Mouse (Mus musculus): Measurements from ENCODE around the gene Trmt6. TPM values are rescaled to one million over a fixed set of nuclear protein-coding genes. Genes with fewer than 3 reads are reported as not detected.

Gene Trmt6
- polyA plus RNA-seq, 1 experiment from 2014 or later, result 37.4 TPM

DNA sequence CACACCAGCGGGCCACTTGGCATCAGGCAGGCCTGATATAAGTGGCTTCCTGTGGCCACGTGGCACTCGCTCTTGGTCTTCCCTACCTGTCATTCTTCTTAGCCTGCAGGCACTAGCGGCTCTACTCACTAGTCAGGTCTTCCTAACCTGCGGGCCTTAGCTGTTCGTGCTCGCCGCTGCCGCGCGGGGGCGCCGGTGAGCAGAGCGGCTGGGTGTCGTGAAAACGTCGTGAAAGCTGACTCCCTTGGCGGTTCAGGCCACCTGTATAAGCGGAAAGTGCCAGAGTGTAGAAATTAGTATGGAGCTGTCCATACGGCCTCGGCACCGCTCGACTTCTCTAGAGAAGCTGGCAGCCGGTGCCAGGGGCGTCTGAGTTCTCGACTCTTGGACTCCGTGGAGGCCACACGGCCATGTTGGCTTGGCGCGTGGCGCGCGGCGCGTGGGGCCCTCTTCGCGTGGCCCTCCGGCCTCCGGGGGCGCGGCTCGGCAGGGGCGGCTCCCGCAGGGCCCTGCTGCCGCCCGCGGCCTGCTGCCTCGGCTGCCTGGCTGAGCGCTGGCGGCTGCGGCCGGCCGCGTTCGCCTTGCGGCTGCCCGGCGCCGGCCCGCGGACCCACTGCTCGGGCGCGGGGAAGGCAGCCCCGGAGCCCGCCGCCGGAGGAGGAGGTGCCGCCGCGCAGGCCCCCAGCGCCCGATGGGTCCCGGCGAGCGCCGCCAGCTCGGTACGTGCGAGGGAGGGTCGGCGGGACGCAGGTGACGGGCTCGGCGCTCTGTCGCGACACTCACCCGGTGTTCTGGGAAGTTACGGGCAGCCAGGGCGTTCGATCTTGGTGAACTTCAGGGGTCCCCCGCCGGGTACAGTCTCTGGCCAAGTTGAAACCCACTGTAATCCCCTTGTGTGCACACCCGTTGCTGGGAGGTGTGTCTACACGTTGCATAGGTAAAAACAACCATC, 30.8 kb upstream of the Trmt6 start, which contains the start of gene Crls1:
Gene Crls1 (plus strand): TSS at position 260 of the 952 bp plus-strand sequence.
- ATAC-seq (replicated peaks; ENCODE audit: low FRiP score), result peak; percentile 92

DNA sequence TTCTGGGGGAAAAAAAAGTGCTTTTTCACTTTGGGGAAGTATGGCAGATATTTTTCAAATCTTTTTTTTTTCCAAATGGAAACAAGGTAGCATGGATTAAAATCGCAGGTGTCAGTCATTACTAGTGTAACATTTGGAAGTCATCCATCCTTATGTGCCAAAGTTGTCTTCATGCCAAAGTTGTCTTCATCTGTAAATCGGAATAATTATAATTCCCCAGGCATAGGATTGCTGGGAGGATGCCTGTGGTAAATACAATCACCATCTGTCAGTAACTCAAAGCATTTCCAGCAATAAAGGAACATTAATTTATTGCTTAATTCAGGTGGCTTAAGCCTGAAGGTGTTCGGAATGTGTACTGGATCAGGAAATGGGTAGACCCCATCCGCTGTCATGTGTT, 25.2 kb upstream of the Trmt6 start:
- 95% methylated on average over 4 of the region's 4 CpGs for WGBS
- no peak overlapping the region for H3K9ac ChIP-seq (ENCODE audit: low read length)
- H3K27me3 ChIP-seq (ENCODE audit: control insufficient read depth, insufficient read depth, low read length), result no peaks in the 10 kb centered on the region
- H3K27ac ChIP-seq (ENCODE audit: low read depth, low read length), result no peak overlapping the region
- no peaks in the 10 kb centered on the region for H3K9me3 ChIP-seq (ENCODE audit: control insufficient read depth, low read length)
- no peak overlapping the region for H3K4me3 ChIP-seq (ENCODE audit: low read depth, low read length)
- ATAC-seq (replicated peaks; ENCODE audit: low FRiP score), result no peak
- no peak for DNase-seq (ENCODE audit: low spot score)
- no peaks in the 10 kb centered on the region for H3K4me1 ChIP-seq (replicated peaks; ENCODE audit: control insufficient read depth, insufficient read depth, low read length)
- H3K36me3 ChIP-seq (ENCODE audit: control insufficient read depth, insufficient read depth, low read length), result no peaks in the 10 kb centered on the region; the same call in 1 of the 2 replicates
- no peak overlapping the region for H3K4me2 ChIP-seq (ENCODE audit: low read depth, low read length, severe bottlenecking)

More for the DNA sequence above, 30.8 kb upstream of the Trmt6 start, which contains the start of gene Crls1:
- H3K9ac ChIP-seq (ENCODE audit: low read length), result peak within 1 kb of the TSS; percentile 89
- peak within 1 kb of the TSS; percentile 89 for H3K4me3 ChIP-seq (ENCODE audit: low read depth, low read length)
- DNase-seq (ENCODE audit: low spot score), result peak; percentile 98
- peak within 1 kb of the TSS; percentile 87 for H3K4me2 ChIP-seq (ENCODE audit: low read depth, low read length, severe bottlenecking)
- H3K36me3 ChIP-seq (ENCODE audit: control insufficient read depth, insufficient read depth, low read length), result no peaks in the 10 kb centered on the region; the same call in 1 of the 2 replicates
- H3K9me3 ChIP-seq (ENCODE audit: control insufficient read depth, low read length), result no peaks in the 10 kb centered on the region
- H3K27ac ChIP-seq (ENCODE audit: low read depth, low read length), result peak within 1 kb of the TSS; percentile 64
- H3K4me1 ChIP-seq (replicated peaks; ENCODE audit: control insufficient read depth, insufficient read depth, low read length), result peaks cover 7% of the 10 kb centered on the region
- H3K27me3 ChIP-seq (ENCODE audit: control insufficient read depth, insufficient read depth, low read length), result no peaks in the 10 kb centered on the region
- WGBS, result under 1% methylated on average over 80 of the region's 96 CpGs

DNA sequence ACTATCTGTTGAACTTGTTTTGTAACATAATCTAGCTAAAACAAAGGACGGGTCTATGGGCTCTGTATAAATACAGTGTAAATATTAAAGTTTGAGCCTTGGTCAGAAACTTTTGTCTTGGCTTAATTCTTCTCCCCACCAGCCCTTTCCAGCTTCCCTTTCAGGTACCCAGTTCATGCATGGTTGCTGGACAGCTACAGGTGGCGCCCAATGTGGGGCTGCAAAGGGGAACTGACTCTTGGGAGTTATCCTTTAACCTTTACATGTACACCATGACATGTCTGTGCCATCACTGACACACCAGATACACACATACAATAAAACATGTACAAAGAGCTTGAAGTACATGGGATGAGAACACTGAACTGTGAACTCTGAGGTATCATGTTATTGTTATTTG, 12.9 kb downstream of the Trmt6 start:
- no peak overlapping the region for H3K27ac ChIP-seq (ENCODE audit: low read depth, low read length)
- 86% methylated on average over 2 of the region's 2 CpGs for WGBS
- H3K9me3 ChIP-seq (ENCODE audit: control insufficient read depth, low read length), result no peaks in the 10 kb centered on the region
- no peaks in the 10 kb centered on the region; the same call in 1 of the 2 replicates for H3K36me3 ChIP-seq (ENCODE audit: control insufficient read depth, insufficient read depth, low read length)
- no peak for DNase-seq (ENCODE audit: low spot score)
- no peak overlapping the region for H3K9ac ChIP-seq (ENCODE audit: low read length)
- H3K4me2 ChIP-seq (ENCODE audit: low read depth, low read length, severe bottlenecking), result no peak overlapping the region
- no peaks in the 10 kb centered on the region for H3K4me1 ChIP-seq (replicated peaks; ENCODE audit: control insufficient read depth, insufficient read depth, low read length)
- H3K27me3 ChIP-seq (ENCODE audit: control insufficient read depth, insufficient read depth, low read length), result no peaks in the 10 kb centered on the region
- no peak overlapping the region for H3K4me3 ChIP-seq (ENCODE audit: low read depth, low read length)
- ATAC-seq (replicated peaks; ENCODE audit: low FRiP score), result no peak

DNA sequence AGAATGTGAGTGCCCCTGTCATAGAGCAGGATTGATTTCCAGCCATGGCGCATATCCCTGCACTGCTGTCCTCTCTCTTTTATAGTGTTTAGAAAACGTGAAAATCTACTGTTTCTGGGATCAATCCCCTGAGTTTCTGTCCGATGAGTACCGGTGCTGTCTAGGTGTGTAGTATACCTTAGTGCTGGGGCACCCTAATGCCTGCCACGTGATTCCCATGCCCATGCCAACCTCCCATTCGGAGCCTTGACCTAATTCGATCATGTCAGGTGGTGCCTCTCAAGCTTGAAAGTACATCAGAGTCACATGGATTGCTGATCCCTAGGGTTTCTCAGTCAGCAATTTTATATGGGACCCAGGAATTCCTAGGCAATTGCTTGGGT, 21.7 kb downstream of the Trmt6 start:
- DNase-seq (ENCODE audit: low spot score), result no peak
- no peaks in the 10 kb centered on the region for H3K36me3 ChIP-seq (ENCODE audit: control insufficient read depth, insufficient read depth, low read length)
- no peak overlapping the region for H3K4me3 ChIP-seq (ENCODE audit: low read depth, low read length)
- no peaks in the 10 kb centered on the region for H3K27me3 ChIP-seq (ENCODE audit: control insufficient read depth, insufficient read depth, low read length)
- no peak overlapping the region for H3K9ac ChIP-seq (ENCODE audit: low read length)
- H3K27ac ChIP-seq (ENCODE audit: low read depth, low read length), result no peak overlapping the region
- 82% methylated on average over 7 of the region's 7 CpGs for WGBS
- no peak for ATAC-seq (replicated peaks; ENCODE audit: low FRiP score)
- H3K4me1 ChIP-seq (replicated peaks; ENCODE audit: control insufficient read depth, insufficient read depth, low read length), result no peaks in the 10 kb centered on the region
- H3K9me3 ChIP-seq (ENCODE audit: control insufficient read depth, low read length), result no peaks in the 10 kb centered on the region
- no peak overlapping the region for H3K4me2 ChIP-seq (ENCODE audit: low read depth, low read length, severe bottlenecking)

DNA sequence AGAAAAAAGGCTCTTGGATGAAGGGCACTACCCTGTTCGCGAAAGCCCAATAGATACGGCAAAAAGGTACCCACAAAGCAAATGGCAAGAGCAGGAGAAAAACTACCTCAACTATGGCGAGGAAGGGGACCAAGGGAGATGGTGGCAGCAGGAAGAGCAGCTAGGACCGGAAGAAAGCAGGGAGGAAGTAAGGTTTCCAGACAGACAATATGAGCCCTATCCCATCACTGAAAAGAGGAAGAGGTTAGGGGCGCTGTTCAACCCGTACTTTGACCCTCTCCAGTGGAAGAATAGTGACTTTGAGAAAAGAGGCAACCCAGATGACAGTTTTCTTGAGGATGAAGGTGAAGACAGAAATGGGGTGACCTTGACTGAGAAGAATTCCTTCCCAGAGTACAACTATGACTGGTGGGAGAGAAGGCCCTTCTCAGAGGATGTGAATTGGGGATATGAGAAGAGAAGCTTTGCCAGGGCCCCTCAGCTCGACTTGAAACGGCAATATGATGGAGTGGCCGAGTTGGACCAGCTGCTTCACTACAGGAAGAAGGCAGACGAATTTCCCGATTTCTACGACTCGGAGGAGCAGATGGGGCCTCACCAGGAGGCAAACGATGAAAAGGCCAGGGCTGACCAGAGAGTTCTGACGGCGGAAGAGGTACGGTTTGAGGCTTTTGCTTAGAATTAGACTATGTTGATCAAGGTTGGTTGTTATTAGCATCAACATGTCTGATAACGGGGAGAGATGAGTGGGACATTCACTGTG, 22.2 kb downstream of the Trmt6 start:
- no peak for DNase-seq (ENCODE audit: low spot score)
- no peaks in the 10 kb centered on the region for H3K36me3 ChIP-seq (ENCODE audit: control insufficient read depth, insufficient read depth, low read length)
- no peak overlapping the region for H3K4me2 ChIP-seq (ENCODE audit: low read depth, low read length, severe bottlenecking)
- no peaks in the 10 kb centered on the region for H3K9me3 ChIP-seq (ENCODE audit: control insufficient read depth, low read length)
- no peak overlapping the region for H3K27ac ChIP-seq (ENCODE audit: low read depth, low read length)
- no peak overlapping the region for H3K4me3 ChIP-seq (ENCODE audit: low read depth, low read length)
- H3K27me3 ChIP-seq (ENCODE audit: control insufficient read depth, insufficient read depth, low read length), result no peaks in the 10 kb centered on the region
- H3K9ac ChIP-seq (ENCODE audit: low read length), result no peak overlapping the region
- WGBS, result 92% methylated on average over 19 of the region's 19 CpGs
- no peaks in the 10 kb centered on the region for H3K4me1 ChIP-seq (replicated peaks; ENCODE audit: control insufficient read depth, insufficient read depth, low read length)
- ATAC-seq (replicated peaks; ENCODE audit: low FRiP score), result no peak

DNA sequence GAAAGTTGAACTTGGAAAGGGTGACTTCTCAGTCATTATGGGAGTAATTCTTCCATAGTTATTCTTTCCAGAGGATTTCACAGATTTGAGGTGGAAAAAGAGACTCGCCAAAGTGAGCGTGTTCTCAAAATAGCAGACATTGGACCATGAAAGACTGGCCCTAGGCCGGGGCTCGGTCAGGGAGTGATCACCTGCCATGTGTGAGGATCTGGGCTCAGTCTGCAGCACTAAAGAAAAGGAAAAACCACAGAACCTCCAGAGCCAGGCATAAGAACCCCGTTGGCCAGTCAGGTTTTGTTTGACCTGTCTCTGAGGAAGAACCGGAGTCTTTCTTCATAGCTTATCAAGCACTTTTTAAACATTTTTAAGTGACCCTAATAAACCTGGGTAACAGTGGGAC, 31.8 kb downstream of the Trmt6 start:
- H3K36me3 ChIP-seq (ENCODE audit: control insufficient read depth, insufficient read depth, low read length), result no peaks in the 10 kb centered on the region
- H3K27ac ChIP-seq (ENCODE audit: low read depth, low read length), result no peak overlapping the region
- 84% methylated on average over 6 of the region's 6 CpGs for WGBS
- ATAC-seq (replicated peaks; ENCODE audit: low FRiP score), result no peak
- DNase-seq (ENCODE audit: low spot score), result no peak
- H3K4me1 ChIP-seq (replicated peaks; ENCODE audit: control insufficient read depth, insufficient read depth, low read length), result no peaks in the 10 kb centered on the region; the same call in 1 of the 2 replicates
- H3K4me3 ChIP-seq (ENCODE audit: low read depth, low read length), result no peak overlapping the region
- no peak overlapping the region for H3K4me2 ChIP-seq (ENCODE audit: low read depth, low read length, severe bottlenecking)
- H3K9ac ChIP-seq (ENCODE audit: low read length), result no peak overlapping the region
- H3K27me3 ChIP-seq (ENCODE audit: control insufficient read depth, insufficient read depth, low read length), result no peaks in the 10 kb centered on the region
- no peaks in the 10 kb centered on the region for H3K9me3 ChIP-seq (ENCODE audit: control insufficient read depth, low read length)

DNA sequence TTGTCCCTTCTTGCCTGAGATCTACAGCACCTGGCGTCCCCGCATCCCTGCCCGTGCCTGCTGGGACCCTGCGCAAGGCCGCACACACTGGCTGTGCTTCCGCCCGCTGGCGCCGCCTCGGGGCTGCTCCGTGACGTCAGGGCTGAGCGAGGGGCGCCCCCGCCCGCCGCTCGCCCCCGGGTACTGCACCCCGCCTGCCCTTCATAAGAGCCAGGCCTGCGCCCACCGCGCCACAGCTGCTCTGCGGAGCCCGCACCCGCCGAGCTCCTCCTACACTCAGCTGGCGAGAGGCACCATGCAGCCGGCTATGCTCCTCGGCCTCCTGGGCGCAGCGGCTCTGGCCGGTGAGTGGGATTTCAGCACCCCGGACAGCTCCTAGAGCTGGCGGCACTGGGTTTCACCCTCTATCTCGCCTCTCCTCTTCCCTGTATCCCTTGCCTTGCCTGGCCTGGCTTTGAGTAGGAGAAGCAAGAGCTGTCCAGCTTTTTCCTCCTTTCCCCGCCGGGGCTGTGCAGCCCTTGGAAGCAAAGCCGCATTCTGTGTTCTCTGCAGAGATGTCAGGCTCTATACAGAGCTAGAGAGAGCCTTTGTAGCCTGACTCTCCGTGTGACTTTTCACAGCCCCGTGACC, 34.3 kb downstream of the Trmt6 start:
- no peaks in the 10 kb centered on the region for H3K27me3 ChIP-seq (ENCODE audit: control insufficient read depth, insufficient read depth, low read length)
- no peaks in the 10 kb centered on the region for H3K9me3 ChIP-seq (ENCODE audit: control insufficient read depth, low read length)
- peak; percentile 98 for ATAC-seq (replicated peaks; ENCODE audit: low FRiP score)
- H3K9ac ChIP-seq (ENCODE audit: low read length), result peak overlapping the region; percentile 56
- H3K4me2 ChIP-seq (ENCODE audit: low read depth, low read length, severe bottlenecking), result peak overlapping the region; percentile 70
- H3K4me3 ChIP-seq (ENCODE audit: low read depth, low read length), result peak overlapping the region; percentile 38
- 0 out of 2 replicates have a peak overlapping the region, but pooled peaks have one; percentile 28 for H3K27ac ChIP-seq (ENCODE audit: low read depth, low read length)
- no peaks in the 10 kb centered on the region for H3K36me3 ChIP-seq (ENCODE audit: control insufficient read depth, insufficient read depth, low read length)
- WGBS, result under 1% methylated on average over 41 of the region's 41 CpGs
- peak; percentile 96 for DNase-seq (ENCODE audit: low spot score)
- H3K4me1 ChIP-seq (replicated peaks; ENCODE audit: control insufficient read depth, insufficient read depth, low read length), result no peaks in the 10 kb centered on the region; the same call in 1 of the 2 replicates

DNA sequence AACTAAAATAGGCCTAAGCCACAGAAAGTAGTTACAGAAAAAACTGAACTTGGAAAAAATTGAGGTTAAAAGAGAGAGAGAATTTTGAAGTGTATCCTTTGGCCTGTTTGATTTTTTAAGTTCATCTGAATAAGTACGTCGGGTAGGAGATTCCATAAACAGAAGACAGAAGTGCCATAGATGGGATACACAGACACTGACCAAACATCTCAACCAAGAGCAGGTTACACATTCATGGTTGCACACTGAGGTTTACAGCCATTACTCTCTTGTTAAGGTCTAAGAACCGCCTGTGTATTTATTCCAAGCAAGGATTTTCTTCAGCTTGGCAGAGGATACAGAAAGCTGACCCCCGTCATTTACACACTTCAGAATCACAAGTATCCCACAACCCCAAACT, 34.9 kb downstream of the Trmt6 start, which contains the start of gene Chgb:
Gene Chgb (plus strand): TSS at position 301 of the 400 bp plus-strand sequence.
- ATAC-seq (replicated peaks; ENCODE audit: low FRiP score), result no peak
- 7% methylated on average over 4 of the region's 4 CpGs for WGBS

More for the DNA sequence above, 34.9 kb downstream of the Trmt6 start, which contains the start of gene Chgb:
- Histone ChIP-seq H3K9ac (ENCODE audit: low read length) (peak within 1 kb of the TSS; percentile 56), H3K9me3 (ENCODE audit: control insufficient read depth, low read length) (no peaks in the 10 kb centered on the region), H3K27ac (ENCODE audit: low read depth, low read length) (0 out of 2 replicates have a peak within 1 kb of the TSS, but pooled peaks have one; percentile 28), H3K4me2 (ENCODE audit: low read depth, low read length, severe bottlenecking) (peak within 1 kb of the TSS; percentile 70), H3K4me3 (ENCODE audit: low read depth, low read length) (peak within 1 kb of the TSS; percentile 38), H3K4me1 (replicated peaks; ENCODE audit: control insufficient read depth, insufficient read depth, low read length) (no peaks in the 10 kb centered on the region; the same call in 1 of the 2 replicates), H3K36me3 (ENCODE audit: control insufficient read depth, insufficient read depth, low read length) (no peaks in the 10 kb centered on the region), H3K27me3 (ENCODE audit: control insufficient read depth, insufficient read depth, low read length) (no peaks in the 10 kb centered on the region)
- DNase-seq (ENCODE audit: low spot score), result no peak
